In genomic region chr1:43147474-43147873, GRCm38 (mm10) we compare ENCODE assay signal across 10 mouse cellular contexts. TPM values are rescaled to one million over a fixed set of nuclear protein-coding genes. Genes with fewer than 3 reads are reported as not detected.
"Had no signal": no experiment of that assay in that cellular context is flagged by ENCODE, and none has a peak within 500 bp of the region (broad histone marks: within the 10 kb centered on the region; RNA-seq: fewer than 3 reads in every experiment).

No protein-coding gene starts in this region.

- H3K9ac ChIP-seq: limb, embryonic 13.5 days; liver, embryonic 14.5 days; midbrain, embryonic 13.5 days; neural tube, embryonic 15.5 days had no signal

- H3K27ac ChIP-seq: limb, embryonic 13.5 days; liver, embryonic 14.5 days; midbrain, embryonic 13.5 days; neural tube, embryonic 15.5 days had no signal

- H3K4me1 ChIP-seq: limb, embryonic 13.5 days; midbrain, embryonic 13.5 days; neural tube, embryonic 15.5 days had no signal

- H3K9me3 ChIP-seq: limb, embryonic 13.5 days; midbrain, embryonic 13.5 days; neural tube, embryonic 15.5 days had no signal

- H3K27me3 ChIP-seq: limb, embryonic 13.5 days; midbrain, embryonic 13.5 days; neural tube, embryonic 15.5 days had no signal

- H3K4me3 ChIP-seq: limb, embryonic 13.5 days; midbrain, embryonic 13.5 days; neural tube, embryonic 15.5 days had no signal

- H3K4me2 ChIP-seq: limb, embryonic 13.5 days; midbrain, embryonic 13.5 days; neural tube, embryonic 15.5 days had no signal

- DNase-seq: left cerebral cortex, postnatal 4 days; lung, adult 18-20 months; right cerebral cortex, adult 18-20 months; right cerebral cortex, postnatal 25 days; thymus, postnatal 4 days had no signal

- ATAC-seq: midbrain, embryonic 13.5 days had no signal

- H3K36me3 ChIP-seq: midbrain, embryonic 13.5 days had no signal

RNA-seq across cellular contexts. Expression of gene Fhl2, which starts 49.3 kb away (rescaled TPM):
- total RNA-seq: megakaryocyte-erythroid progenitor cell, adult 5-6 weeks had no signal
